Mouse (Mus musculus) ovary, adult 18-20 months (tissue): ENCODE data around the gene Dcpp2.
"Not testable (repeated sequence)": the region's sequence is repeated elsewhere in the genome, so short reads cannot be mapped to it uniquely, and the experiment has no call there.

ENCODE experiments used
- DNase-seq: peaks from one replicate; pipeline ENCODE4 v3.0.0; 2022; ENCODE audit warnings: low spot score, mixed read lengths

The Dcpp2 gene

DNA sequence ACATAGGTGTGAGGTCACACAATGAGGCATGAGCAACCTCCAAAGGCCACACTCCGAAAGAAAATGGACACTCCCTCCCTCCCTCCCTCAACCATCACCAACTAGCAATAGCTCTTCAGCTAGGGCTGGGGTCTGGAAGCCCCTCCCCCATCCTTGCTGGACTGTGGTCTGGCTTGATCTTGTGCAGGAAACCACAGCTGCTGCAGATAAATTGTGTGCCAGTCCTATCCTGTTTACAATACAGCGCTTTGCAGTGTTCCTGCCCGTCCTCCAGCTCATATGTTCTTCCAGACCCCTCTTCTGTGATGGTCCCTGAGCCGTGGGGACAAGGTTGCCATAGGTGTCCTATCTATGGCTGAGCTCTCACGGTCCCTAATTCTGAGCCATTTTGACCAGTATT lies 50.5 kb downstream of the Dcpp2 start:
- DNase-seq = no peak

DNA sequence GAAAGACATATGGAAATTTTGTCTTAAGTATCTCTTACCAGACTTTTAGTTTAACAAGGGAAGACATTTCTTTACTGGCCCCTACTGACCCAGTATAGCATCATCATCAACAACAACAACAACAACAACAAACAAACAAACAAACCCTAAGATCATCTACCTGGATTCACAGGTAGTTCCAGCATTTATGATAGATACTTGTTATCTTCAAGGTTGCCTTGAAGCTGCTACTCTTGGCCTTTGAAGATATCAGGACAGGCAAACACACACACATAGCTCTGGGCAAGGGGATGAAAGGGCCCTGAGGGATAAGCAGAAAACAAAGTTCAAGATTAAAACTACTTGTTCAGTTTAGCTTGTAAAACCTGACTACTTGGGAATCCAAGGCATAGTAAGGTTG lies 60.7 kb downstream of the Dcpp2 start, which contains the start of gene Sbp:
Gene Sbp, plus strand, starts transcription at position 301 of the 400 bp plus-strand sequence.
- no peak for DNase-seq

DNA sequence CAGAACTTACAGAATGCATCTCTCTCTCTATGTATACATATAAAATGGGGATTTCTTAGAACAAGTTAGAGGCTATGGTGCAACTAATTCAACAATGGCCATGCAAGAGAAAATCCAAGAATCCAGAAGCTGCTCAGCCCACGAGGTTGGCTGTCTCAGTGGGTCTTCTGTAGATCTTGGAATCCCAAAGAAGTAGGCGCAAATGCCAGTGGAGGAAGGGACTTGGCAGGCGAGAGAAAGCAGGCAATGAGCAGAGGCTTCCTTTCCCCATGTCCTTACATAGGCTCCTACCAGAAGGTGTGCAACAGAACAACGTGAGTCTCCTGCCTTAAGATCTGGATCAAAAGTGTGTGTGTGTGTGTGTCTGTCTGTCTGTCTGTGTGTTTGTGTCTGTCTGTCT lies 66.8 kb downstream of the Dcpp2 start:
- not testable (repeated sequence) for DNase-seq

DNA sequence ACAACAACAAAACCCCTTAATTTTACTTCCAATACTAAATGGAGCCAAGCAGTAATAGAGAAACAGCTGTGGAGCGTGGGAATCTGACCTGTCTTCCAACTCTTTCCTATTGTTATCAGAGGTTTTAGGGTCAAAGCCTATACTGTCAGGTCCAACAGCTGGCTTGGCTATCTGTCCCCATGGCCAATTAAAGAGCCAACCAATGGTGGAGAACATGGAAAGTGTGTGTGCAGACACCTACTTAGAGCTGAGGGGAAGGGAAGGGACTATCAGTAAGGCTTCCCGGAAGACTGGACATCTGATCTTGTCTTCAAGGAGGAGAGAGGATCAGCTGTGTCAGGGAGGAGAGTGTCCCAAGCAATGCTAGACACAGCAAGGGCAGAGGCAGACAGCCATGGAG lies 68.4 kb downstream of the Dcpp2 start:
- DNase-seq = no peak
